Mouse (Mus musculus): ENCODE results near the gene Fkbp2. TPM values are rescaled to one million over a fixed set of nuclear protein-coding genes. Genes with fewer than 3 reads are reported as not detected.
A peak's percentile ranks its signal among the peaks of the same experiment; 100 is the strongest.

Fkbp2 gene
- total and polyA plus RNA-seq, 2 experiments from 2014 or later = 8.3 to 169 TPM

DNA sequence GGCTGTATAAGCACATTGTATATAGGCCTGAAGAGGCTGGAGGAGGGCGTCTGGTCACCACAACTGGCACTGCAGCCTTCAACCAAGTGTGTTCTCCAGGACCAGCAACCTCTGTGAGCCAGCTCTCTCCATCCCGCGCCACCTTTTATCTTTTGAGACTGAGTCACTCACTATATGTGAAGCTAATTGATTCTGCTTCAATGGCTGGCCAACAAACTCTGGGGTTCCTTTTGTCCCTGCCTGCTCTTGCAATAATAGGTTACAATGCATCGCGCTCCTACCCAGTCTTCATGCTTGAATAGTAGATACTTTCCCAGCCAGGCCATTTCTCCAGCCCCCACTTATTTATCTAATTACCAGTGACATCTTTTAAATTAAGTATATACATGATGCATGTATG, 3.3 kb upstream of the Fkbp2 start:
- Histone ChIP-seq H3K4me2 (ENCODE audit: low read depth, low read length) (no peak overlapping the region), H3K4me1 (ENCODE audit: insufficient read depth, low read length) (peaks cover 14% of the 10 kb centered on the region), H3K27ac (no peak overlapping the region), H3K27me3 (ENCODE audit: insufficient read depth, low read length) (no peaks in the 10 kb centered on the region), H3K9me3 (ENCODE audit: low read length) (no peaks in the 10 kb centered on the region), H3K9ac (replicated peaks; ENCODE audit: low read length) (no peak overlapping the region), H3K36me3 (ENCODE audit: insufficient read depth, low read length) (peaks cover 19% of the 10 kb centered on the region; the same call in 1 of the 2 replicates), H3K4me3 (ENCODE audit: low read length) (no peak overlapping the region)
- no peak for TF ChIP-seq CTCF (IDR thresholded peaks at IDR 0.05; ENCODE audit: low read depth)
- ATAC-seq (no peak), DNase-seq (ENCODE audit: low spot score) (no peak)
- WGBS = 30% methylated on average over 5 of the region's 5 CpGs

DNA sequence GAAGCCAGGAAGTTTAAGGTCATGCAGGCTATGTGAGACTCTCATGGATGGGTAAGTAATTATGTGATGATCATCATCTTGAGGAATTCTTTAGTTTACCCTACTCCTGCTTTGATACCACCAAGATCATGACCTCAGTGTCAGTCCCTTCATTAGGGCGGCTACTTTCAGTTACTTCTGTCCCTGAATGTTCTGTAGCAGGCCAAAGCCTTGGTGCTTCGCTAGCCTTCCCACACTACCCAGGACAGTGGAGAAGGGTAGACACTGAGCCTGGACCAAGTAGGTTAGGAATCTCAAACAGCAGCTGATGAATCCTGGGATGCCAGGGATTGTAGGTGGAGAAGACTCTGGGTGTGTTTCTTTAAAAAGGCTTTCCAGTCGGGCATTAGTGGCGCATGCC, 1.2 kb upstream of the Fkbp2 start:
- no peak for ATAC-seq
- WGBS = 92% methylated on average over 4 of the region's 4 CpGs

DNA sequence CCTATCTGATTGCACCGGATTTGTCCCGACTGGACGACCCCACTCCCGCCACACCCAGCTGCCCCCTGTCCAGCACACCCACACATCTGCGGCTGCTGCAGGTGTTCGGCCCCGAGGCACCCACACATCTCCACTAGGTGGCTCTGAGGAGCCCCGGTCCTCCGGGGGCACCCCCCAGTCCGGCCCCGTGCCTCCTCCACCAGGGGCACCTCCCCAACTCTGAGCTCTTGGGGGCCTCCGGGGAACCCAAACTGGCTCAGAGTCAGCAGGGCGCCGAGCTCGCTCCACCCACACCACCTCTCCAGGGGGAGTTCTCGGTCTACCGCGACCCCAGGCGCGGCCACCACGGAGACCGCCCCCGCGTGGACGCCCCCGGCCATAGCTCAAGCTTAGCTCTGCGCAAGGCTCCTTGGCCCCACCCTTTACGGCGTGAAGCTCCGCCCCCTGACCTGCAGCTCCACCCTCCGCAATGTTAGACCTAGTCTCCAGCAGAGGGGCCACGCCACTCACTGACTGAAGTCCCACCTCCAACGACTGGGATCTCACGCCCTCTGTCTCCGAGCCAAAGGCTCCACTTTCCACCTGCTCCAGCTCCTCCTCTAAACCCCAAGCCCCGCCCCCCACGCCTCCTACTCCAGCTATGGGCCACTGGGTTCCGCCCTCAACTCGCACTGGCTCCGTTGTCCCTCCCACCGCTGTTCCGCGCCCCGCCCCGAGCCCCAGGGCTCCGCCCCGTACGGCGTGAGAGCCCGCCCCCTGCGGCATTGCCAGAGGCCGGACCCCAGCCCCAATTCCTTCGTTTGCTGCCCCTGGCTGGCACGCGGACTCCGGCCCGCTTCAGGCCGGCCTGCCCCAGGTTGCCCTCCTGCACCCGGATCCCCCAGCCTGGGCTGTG, 568 bp downstream of the Fkbp2 start:
- peak; percentile 70 for TF ChIP-seq CTCF (IDR thresholded peaks at IDR 0.05; ENCODE audit: low read depth)
- ATAC-seq = peak; percentile 92
- H3K4me1 ChIP-seq (ENCODE audit: insufficient read depth, low read length) = peaks cover 30% of the 10 kb centered on the region

More for the DNA sequence above, 1.2 kb upstream of the Fkbp2 start:
- H3K9me3 ChIP-seq (ENCODE audit: low read length) = no peaks in the 10 kb centered on the region
- H3K4me1 ChIP-seq (ENCODE audit: insufficient read depth, low read length) = peaks cover 25% of the 10 kb centered on the region
- H3K4me2 ChIP-seq (ENCODE audit: low read depth, low read length) = peak overlapping the region; percentile 76; the same call in 1 of the 2 replicates
- no peak overlapping the region for H3K4me3 ChIP-seq (ENCODE audit: low read length)
- H3K9ac ChIP-seq (replicated peaks; ENCODE audit: low read length) = 0 out of 2 replicates have a peak overlapping the region, but pooled peaks have one; percentile 79
- H3K27me3 ChIP-seq (ENCODE audit: insufficient read depth, low read length) = no peaks in the 10 kb centered on the region
- H3K36me3 ChIP-seq (ENCODE audit: insufficient read depth, low read length) = peaks cover 23% of the 10 kb centered on the region; the same call in 1 of the 2 replicates
- H3K27ac ChIP-seq = peak overlapping the region; percentile 96; the same call in 1 of the 2 replicates
- DNase-seq (ENCODE audit: low spot score) = no peak
- TF ChIP-seq CTCF (IDR thresholded peaks at IDR 0.05; ENCODE audit: low read depth) = no peak

DNA sequence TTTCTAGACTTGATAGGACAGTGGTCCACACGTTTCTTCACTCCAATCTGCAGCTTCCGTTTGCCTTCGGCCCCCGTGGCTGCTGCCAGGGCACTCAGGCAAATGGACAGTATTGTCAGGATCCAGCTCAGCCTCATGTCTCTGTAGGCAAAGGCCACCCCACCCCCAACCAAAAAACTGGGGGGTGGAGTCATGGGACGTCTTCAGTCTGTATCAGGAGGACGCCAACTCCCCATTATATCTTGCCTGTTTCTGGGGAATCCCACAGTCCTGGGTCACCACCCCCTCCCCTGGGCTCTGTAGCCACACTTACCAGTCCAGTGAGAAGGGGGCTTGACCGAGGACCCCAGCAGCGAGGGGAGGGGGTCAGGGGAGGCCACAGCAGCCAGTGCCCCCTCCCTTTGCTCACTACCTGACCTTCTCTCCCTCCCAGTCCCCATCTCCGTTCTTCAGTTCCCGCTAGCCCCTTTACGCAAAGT, 1.3 kb downstream of the Fkbp2 start:
- H3K4me1 ChIP-seq (ENCODE audit: insufficient read depth, low read length) = peaks cover 30% of the 10 kb centered on the region
- DNase-seq (ENCODE audit: low spot score) (no peak), ATAC-seq (no peak)
- H3K9ac ChIP-seq (replicated peaks; ENCODE audit: low read length) = peak overlapping the region; percentile 79
- peaks cover 14% of the 10 kb centered on the region; the same call in 1 of the 2 replicates for H3K36me3 ChIP-seq (ENCODE audit: insufficient read depth, low read length)
- H3K27ac ChIP-seq = peak overlapping the region; percentile 96
- no peak for TF ChIP-seq CTCF (IDR thresholded peaks at IDR 0.05; ENCODE audit: low read depth)
- H3K9me3 ChIP-seq (ENCODE audit: low read length) = no peaks in the 10 kb centered on the region
- peak overlapping the region; percentile 68 for H3K4me3 ChIP-seq (ENCODE audit: low read length)
- WGBS = 9% methylated on average over 11 of the region's 11 CpGs
- peak overlapping the region; percentile 76 for H3K4me2 ChIP-seq (ENCODE audit: low read depth, low read length)
- H3K27me3 ChIP-seq (ENCODE audit: insufficient read depth, low read length) = no peaks in the 10 kb centered on the region

More for the DNA sequence above, 568 bp downstream of the Fkbp2 start:
- no peaks in the 10 kb centered on the region for H3K9me3 ChIP-seq (ENCODE audit: low read length)
- H3K27ac ChIP-seq = peak overlapping the region; percentile 96
- peak overlapping the region; percentile 68 for H3K4me3 ChIP-seq (ENCODE audit: low read length)
- peaks cover 16% of the 10 kb centered on the region; the same call in 1 of the 2 replicates for H3K36me3 ChIP-seq (ENCODE audit: insufficient read depth, low read length)
- H3K9ac ChIP-seq (replicated peaks; ENCODE audit: low read length) = peak overlapping the region; percentile 79
- no peaks in the 10 kb centered on the region for H3K27me3 ChIP-seq (ENCODE audit: insufficient read depth, low read length)
- H3K4me2 ChIP-seq (ENCODE audit: low read depth, low read length) = peak overlapping the region; percentile 76
- peak; percentile 99 for DNase-seq (ENCODE audit: low spot score)
- WGBS = under 1% methylated on average over 44 of the region's 59 CpGs

DNA sequence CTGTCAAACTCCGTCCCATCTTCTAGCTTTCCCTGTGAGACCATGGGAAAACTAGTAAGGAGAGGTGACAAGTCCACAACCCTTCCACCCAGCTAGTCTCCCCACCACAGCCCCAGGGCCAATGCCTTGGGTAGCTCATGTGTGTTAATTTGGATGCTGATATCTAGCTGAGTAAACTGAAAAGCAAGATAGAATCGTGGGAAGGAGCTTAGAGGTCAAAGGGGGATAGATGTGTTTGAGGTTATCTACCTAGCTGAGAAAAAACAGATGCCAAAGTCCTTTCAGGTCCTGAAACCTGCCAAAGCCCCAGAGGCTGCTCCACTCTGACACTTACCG, 1.7 kb downstream of the Fkbp2 start:
- DNase-seq (ENCODE audit: low spot score) (no peak), ATAC-seq (no peak)
- H3K4me2 ChIP-seq (ENCODE audit: low read depth, low read length) = peak overlapping the region; percentile 76
- H3K36me3 ChIP-seq (ENCODE audit: insufficient read depth, low read length) = peaks cover 10% of the 10 kb centered on the region; the same call in 1 of the 2 replicates
- 38% methylated on average over 3 of the region's 3 CpGs for WGBS
- peak overlapping the region; percentile 79 for H3K9ac ChIP-seq (replicated peaks; ENCODE audit: low read length)
- H3K4me3 ChIP-seq (ENCODE audit: low read length) = peak overlapping the region; percentile 68
- TF ChIP-seq CTCF (IDR thresholded peaks at IDR 0.05; ENCODE audit: low read depth) = no peak
- H3K27ac ChIP-seq = peak overlapping the region; percentile 96; the same call in 1 of the 2 replicates
- H3K27me3 ChIP-seq (ENCODE audit: insufficient read depth, low read length) = no peaks in the 10 kb centered on the region
- H3K4me1 ChIP-seq (ENCODE audit: insufficient read depth, low read length) = peaks cover 30% of the 10 kb centered on the region
- H3K9me3 ChIP-seq (ENCODE audit: low read length) = no peaks in the 10 kb centered on the region

GRCm38 (mm10) chr19:6977759-6978638, 2.3 kb downstream of the Fkbp2 start:
- no peaks in the 10 kb centered on the region for H3K9me3 ChIP-seq (ENCODE audit: low read length)
- H3K4me1 ChIP-seq (ENCODE audit: insufficient read depth, low read length) = peaks cover 30% of the 10 kb centered on the region
- peak overlapping the region; percentile 79 for H3K9ac ChIP-seq (replicated peaks; ENCODE audit: low read length)
- no peaks in the 10 kb centered on the region for H3K27me3 ChIP-seq (ENCODE audit: insufficient read depth, low read length)
- WGBS = 74% methylated on average over 13 of the region's 13 CpGs
- ATAC-seq (no peak), DNase-seq (ENCODE audit: low spot score) (no peak)
- H3K36me3 ChIP-seq (ENCODE audit: insufficient read depth, low read length) = peaks cover 10% of the 10 kb centered on the region; the same call in 1 of the 2 replicates
- H3K4me2 ChIP-seq (ENCODE audit: low read depth, low read length) = peak overlapping the region; percentile 90; the same call in 1 of the 2 replicates
- no peak for TF ChIP-seq CTCF (IDR thresholded peaks at IDR 0.05; ENCODE audit: low read depth)
- peak overlapping the region; percentile 96; the same call in 1 of the 2 replicates for H3K27ac ChIP-seq
- peak overlapping the region; percentile 68 for H3K4me3 ChIP-seq (ENCODE audit: low read length)
